Mouse (Mus musculus): ENCODE measurements around the gene Phex.

Phex gene

DNA sequence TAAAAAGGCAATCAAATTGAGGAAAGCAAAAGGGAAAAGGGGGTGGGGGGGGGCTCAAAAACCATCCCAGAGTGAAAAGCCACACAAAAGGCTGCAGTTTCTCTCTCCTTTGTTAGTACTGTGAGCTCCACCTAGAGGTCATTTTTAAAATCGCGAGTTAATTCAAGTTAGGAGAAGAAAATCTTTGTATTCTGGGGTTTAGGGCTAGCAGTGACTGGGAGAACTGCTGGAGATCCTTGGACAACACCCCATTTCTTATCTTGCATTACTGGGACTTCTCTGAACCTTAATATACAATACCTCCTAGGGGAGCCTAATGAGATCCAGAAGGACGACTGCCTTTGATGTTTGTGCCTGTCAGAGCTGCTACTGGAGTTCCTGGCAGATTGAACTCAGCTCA lies 107.7 kb downstream of the Phex start:
- no peak for DNase-seq (ENCODE audit: low spot score)

DNA sequence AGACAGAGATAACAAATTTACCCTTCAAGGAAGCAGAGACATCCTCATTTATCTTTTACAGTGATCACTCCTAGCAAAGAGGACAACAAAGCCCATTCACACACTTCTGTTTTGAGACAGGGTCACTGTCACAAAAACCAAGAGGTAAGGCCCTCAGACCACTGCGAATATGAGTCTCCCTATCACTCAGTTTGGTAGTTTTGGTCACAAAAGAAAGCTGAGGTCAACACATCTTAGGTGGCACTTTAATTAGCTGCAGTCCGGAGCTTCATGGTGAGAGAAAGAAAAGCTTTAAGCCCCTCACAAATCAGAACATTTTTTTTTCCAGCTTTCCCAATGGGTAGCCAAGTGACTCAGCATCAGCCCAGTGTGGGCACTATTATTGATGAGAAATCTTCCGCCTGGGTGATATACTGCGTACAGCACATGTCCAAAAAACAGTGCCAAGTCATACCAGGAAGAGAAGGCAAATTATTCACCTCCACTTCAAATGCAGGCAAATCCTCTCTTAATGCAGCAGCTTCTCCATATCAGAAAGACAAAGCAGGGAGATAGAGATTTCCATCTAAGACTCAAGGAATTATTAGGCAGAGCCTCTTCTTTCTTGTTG lies 108.2 kb downstream of the Phex start:
- no peak for DNase-seq (ENCODE audit: low spot score)

DNA sequence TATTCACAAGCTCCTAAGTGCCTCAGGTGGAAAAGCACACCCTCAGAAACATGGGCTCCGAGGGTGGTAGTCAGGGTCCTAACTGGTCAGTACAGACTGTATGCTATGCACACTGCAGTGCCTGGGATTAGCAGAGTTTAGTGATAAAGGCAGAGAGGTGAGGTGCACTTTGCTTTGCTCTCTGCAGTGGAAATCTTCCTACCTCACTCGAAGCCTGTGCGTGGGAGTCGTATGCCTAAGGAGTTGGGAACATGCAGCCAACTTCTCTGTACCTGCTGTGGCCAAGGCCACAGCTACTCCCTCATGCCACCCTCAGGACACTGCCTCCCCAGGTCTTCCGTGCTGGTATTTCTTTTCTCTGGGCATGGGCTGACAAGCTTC lies 109.3 kb downstream of the Phex start:
- no peak for DNase-seq (ENCODE audit: low spot score)

DNA sequence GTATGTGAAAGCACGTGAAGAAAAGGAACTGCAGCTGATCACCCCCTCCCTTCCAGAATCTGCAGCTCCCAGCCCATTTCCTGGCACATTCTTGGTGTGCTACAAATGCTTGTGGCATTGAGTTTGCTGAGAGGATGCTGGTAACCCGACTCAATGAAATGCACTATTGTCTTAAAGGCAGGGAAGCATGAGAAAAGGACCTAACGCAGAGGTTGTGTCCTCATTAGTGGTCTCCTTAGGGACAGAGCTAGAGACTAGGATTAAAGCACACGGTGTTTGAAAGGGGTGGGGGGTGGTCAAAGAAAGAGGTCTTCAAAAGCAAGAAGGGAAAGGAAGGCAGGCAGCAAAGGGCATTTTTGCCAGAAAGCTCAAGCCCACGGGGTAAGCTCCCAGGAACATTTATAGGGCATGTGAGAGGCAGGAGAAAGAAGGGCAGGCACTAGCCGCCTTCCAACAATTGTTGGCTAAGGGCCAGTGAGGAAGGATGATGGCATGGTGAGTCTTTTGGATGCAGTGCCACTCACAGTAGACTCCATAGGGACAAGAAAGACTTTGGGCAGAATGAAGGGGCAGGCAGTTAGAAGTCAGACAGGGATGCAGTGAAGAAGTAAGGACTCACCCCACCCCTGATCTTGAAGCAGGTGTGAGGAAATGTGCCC lies 109.8 kb downstream of the Phex start:
- no peak for DNase-seq (ENCODE audit: low spot score)

DNA sequence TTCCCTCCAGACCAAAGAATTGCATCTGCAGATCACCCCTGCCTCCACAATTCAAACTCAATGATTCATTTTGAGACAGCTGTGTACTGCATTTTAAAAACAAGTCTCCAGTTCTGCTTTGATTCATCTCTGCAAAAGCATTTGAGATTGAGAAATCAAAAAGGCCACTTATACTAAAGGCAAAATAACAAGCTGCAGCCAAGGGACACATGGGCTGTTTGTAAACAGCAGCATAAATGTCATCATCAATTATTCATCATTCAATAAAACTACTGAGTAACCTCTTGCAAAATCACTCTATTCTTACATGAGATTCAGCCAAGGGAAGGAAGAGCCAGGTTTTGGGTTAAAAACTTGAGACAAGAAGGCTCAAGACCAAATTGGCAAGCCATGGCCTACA lies 122.7 kb downstream of the Phex start:
- no peak for DNase-seq (ENCODE audit: low spot score)

DNA sequence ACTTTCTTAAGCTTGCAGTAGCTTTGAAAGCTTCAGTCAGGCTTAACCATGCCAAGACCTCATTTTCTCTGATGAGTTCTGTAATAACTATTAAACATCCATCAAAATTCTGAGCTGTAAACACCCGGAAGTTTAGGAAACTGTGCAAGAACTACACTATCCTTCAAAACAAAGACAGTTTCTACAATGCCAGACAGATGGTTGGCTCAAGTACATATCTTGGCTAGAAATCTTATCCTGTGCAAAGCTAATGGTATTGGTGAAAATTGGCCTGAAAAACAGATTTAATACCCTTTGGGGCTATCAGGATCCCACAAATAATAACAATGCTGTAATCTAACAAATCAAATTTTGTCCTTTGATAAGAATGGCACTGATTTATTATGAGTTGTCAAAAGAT lies 138.5 kb downstream of the Phex start:
- DNase-seq (ENCODE audit: low spot score) = no peak

DNA sequence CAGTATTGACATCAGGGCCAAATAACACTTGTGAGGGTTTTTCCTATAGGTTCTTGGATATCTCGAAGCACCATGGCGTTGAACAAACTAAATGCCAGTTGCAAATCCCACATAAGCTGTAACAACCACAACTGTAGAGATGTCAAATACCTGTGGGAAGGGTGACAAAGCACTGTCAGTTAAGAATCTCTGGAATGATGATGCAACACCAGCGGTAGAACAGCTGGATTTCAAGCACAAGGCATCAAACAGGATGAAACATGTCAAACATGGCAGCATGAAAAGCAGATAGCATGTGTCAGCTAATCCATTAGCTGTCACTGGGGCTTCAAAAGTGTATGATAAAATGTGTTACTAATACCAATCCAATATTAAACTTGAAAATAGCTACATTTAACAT lies 141.8 kb downstream of the Phex start:
- DNase-seq (ENCODE audit: low spot score) = no peak

DNA sequence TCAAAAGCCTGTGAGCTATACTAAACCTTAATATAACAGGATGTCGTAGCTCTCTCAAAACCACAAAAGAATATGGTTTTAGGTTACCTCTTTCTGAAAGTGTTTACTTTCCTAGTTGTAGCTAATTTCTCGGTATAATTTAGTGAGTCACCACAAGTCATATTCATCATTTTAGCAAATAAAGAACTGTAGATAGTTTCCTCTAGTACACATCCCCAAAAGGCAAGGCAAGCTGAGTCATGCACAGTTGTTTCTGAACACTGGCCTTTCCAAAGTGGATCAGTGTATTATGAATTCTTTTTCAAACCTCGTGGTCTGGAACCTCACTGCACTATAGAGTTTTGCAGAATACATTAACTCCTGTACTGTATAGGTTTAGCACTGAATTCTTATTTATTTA lies 143.5 kb downstream of the Phex start:
- no peak for DNase-seq (ENCODE audit: low spot score)

DNA sequence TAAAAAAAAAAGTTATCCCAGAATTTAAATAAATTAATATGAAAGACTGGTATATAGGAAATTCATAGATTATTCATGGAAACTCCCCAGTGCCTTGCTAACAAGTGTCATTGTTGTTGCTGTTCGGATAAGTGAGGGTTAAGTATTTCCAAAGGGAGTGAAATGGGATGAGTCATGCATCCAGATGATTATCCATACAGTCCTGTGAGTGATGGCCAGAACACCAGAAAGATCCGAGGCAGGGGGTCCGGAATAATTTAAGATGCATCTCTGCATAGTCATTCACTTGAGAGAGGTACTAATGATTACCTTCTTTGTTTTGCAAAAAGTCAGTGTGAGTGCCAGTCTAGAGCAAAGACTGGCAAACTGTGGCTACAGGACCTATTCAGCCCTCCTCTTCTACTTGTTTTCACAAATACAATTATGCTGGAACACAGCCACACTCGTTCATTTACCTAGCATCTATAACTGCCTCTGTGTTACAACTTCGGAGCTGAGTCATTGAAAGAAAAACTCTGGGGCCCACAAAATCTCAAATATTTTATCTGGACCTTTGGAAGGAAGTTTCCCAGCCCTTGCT lies 145.3 kb downstream of the Phex start:
- no peak for DNase-seq (ENCODE audit: low spot score)

DNA sequence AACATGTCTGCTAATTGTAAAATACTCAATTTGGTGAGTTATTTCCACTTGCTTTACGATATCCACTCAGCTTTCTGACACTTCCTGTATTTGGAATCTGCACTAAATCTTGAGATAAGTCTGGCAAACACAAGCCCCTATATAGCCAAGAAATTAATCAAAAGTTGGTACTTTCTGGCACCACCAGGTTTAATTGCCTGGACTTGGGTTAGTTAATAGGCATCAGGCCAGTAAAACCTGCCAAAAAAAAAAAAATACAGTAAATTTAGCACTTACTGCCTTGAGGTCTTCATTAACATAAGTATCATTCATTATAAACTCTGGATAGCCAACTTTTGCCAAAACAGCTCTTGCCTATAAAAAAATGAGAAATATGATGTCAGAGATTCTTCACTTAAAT lies 147.0 kb downstream of the Phex start:
- no peak for DNase-seq (ENCODE audit: low spot score)

DNA sequence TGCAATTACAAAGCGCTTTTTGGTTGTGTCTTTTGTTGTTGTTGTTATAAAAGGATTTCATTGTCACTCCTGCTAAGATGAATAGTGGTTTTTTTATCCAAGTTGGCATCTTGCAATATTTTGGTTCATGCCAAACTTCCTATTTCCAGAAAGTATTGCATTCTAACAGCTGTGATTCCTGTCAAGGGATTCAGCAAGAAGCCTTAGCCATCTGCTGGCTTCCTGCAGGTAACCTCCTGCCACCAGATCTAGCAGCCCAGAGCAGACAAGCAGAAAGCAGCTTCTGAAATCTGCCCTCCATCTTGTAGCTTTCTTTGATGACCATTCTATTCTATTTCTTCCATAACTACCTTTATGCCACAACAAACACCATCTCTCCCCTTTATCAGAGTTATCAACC lies 212.4 kb downstream of the Phex start:
- DNase-seq (ENCODE audit: low spot score) = no peak

DNA sequence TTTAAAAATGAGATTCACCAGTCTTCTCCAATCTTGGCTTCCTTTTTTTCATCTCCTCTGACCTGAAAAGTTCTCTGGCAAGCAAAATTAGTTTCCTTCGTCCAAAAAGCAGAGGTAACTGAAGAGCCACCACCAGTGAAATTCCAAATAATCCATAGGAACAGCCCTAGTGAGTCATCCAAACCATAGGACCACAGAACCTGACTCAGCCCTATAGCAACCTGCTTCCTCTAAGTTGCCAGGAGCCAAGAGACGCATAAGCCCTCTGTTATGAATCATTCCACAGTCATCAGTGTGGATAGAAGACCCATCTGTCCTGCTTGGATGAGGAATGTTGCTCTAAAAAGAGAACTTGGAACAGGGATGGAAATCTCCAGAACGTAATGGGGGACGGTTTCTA lies 230.9 kb downstream of the Phex start:
- DNase-seq (ENCODE audit: low spot score) = no peak

DNA sequence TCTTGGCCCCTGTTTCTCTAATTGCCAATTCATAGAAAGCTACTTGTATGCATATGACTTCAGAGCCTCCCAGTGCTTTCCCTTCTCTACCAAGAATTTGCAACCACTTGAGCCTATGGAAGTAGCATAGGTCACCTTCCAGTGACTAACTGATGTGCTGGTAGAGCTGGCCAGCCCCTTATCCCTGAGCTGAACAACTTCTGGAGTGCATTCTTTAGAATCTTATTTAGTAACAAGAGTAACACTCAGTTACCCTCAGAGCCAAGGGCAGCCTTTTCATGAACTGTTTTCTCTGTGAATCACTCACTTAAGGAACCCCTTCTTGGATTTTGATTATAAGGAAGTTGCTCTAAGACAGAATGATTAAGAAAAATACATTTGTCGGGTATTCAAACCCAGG lies 234.3 kb downstream of the Phex start:
- no peak for DNase-seq (ENCODE audit: low spot score)

DNA sequence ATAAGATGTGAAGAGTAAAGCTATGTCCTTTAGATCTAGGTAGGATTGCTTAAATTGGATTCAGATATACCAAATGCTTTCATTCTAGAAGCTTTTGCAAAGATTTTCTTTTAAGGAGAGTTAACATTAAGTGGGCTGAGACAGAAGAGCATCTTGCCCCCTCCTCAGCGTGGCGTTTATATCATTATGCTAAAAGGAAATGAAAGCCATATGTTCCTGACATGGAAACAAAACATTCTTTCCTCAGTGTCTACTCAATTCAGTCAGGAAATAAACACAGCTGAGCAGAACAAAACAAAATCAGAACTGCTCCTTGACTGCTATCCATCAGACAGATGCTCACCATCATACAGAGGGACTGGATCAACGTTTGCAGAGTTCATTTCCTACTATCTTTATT lies 251.0 kb downstream of the Phex start:
- no peak for DNase-seq (ENCODE audit: low spot score)

DNA sequence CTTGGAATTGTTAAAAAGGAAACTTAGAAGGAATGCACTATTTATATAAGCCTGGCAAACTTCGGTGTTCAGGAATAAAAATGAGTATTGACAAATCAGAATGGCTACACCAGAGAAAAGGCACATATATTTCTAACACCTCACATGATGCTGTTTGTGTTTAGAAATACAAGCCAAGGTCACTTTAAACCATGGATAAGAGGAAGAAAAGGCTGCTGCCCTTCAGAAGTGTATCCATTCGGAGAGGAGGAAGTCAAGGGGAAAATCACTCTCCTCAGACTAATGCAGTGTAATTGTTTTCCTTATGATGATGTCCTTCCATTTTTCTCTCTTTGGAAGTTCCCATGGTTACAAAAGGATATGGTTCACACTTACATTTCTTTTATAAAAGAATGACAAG lies 251.7 kb downstream of the Phex start:
- no peak for DNase-seq (ENCODE audit: low spot score)

DNA sequence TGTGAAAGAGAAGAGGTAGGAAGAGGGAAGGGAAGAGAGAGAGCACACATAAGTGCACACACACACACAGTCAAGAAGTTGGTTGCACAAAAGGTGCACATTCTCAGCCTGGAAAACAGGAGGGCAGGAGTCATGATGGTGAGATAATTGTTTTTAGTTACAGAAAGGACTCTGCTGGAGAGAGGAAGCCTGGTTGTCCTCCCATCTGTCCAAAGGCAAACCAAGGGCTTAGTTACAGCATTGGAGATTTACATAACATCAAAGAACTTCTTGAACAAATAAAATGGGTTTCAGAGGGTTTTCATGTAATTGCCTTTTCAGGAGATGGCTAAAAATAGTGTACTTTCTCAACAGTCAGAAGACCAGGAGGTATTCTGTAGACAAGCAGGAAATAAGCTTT lies 270.4 kb downstream of the Phex start:
- no peak for DNase-seq (ENCODE audit: low spot score)

DNA sequence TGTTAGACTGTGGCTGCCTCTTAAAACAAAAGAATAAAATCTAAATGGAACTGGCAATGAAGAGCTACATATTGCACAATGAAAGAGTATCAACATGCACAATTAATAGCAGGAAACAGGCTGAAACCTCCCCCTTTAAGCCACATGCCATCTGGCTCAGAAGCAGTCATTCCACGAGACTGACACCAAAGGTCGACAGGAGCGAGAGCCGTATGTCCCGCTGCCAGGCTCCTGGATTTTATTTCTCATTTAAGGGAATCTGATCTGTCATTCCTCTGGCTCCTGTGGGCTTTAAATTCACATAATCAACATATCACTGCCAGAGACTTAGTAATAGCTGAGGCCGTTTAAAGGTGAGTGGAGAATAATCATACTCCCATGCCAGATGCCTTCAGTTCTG lies 275.5 kb downstream of the Phex start:
- no peak for DNase-seq (ENCODE audit: low spot score)

Data from ovary, postnatal 10 days (tissue).